Mouse (Mus musculus) small intestine, adult 2 months (tissue): ENCODE measurements at regions not wholly inside any gene's neighbourhood (a gene's known extent, or its start where the extent isn't known, plus 50 kb on each side); places are given as distances from the start of the nearest gene placed in this dataset.

Experiments
- H3K27ac ChIP-seq: fragments of 200-500 bp; 2 replicates; pipeline ENCODE4 v1.5.1; 2012; ENCODE audit warnings: low read depth, low read length, control low read depth, inconsistent platforms; ENCODE audit not compliant: insufficient read depth
- H3K27me3 ChIP-seq: fragments of 200-500 bp; 2 replicates; pipeline ENCODE4 v1.6.1; 2012; ENCODE audit warnings: mild to moderate bottlenecking, moderate library complexity, low read length, inconsistent platforms; ENCODE audit not compliant: control insufficient read depth, insufficient read depth
- H3K36me3 ChIP-seq: fragments of 200-500 bp; 2 replicates; pipeline ENCODE4 v1.6.1; 2012; ENCODE audit warnings: mild to moderate bottlenecking, low read length, control low read depth, inconsistent platforms; ENCODE audit not compliant: control insufficient read depth, insufficient read depth
- H3K4me1 ChIP-seq: fragments of 200-500 bp; 2 replicates; pipeline ENCODE4 v1.6.1; 2012; ENCODE audit warnings: low read length, inconsistent platforms, mixed read lengths; ENCODE audit not compliant: control insufficient read depth, insufficient read depth, insufficient read length
- H3K4me3 ChIP-seq: fragments of 200-500 bp; 2 replicates; pipeline ENCODE4 v1.5.1; 2012; ENCODE audit warnings: low read depth, mild to moderate bottlenecking, control low read depth, inconsistent platforms, low read length, moderate library complexity
- CTCF ChIP-seq: fragments of 200-500 bp; IDR thresholded peaks from 2 replicates; pipeline ENCODE4 v1.5.1; 2012; ENCODE audit warnings: low read depth, mild to moderate bottlenecking, control low read depth, inconsistent platforms, low read length, moderate library complexity, mixed read lengths; ENCODE audit not compliant: insufficient replicate concordance, insufficient read length; ENCODE audit errors: extremely low read depth
- POLR2A ChIP-seq: fragments of 200-500 bp; IDR thresholded peaks from 2 replicates; pipeline ENCODE4 v1.6.1; 2012; ENCODE audit warnings: low read depth, mild to moderate bottlenecking, control low read depth, inconsistent platforms, low read length, moderate library complexity
- WGBS: fragments of 180-500 bp; shearing (Covaris S2); methylation state at CpG from one replicate; pipeline ENCODE4 v1.1.7; 2018; 5-methylcytosine and 5-hydroxymethylcytosine counted together

DNA sequence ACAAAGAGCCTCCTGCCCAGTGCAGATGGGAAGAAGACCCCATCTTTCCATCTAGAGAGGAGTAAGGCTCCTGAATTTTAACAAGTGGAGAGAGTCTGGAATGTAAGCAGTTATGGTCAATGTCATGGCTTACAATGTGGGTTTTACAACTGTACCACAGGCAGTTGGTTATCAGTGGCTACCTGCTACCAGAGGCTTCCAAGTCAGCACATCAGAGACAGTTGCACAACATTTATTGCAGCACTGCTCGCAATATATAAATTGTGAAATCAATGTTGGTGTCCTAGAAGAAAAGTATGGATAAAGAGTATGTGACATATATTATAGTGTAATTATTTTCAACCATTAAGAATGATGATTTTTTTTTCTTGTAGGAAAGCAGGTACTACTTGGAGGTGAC lies 285.0 kb upstream of the Kif2a start:
- Histone ChIP-seq H3K27me3 (no peaks in the 10 kb centered on the region), H3K4me3 (no peak overlapping the region), H3K27ac (no peak overlapping the region), H3K4me1 (no peaks in the 10 kb centered on the region), H3K36me3 (no peaks in the 10 kb centered on the region)
- no peak for TF ChIP-seq POLR2A
- no peak for TF ChIP-seq CTCF
- WGBS: 26% methylated on average over 1 of the region's 1 CpGs

DNA sequence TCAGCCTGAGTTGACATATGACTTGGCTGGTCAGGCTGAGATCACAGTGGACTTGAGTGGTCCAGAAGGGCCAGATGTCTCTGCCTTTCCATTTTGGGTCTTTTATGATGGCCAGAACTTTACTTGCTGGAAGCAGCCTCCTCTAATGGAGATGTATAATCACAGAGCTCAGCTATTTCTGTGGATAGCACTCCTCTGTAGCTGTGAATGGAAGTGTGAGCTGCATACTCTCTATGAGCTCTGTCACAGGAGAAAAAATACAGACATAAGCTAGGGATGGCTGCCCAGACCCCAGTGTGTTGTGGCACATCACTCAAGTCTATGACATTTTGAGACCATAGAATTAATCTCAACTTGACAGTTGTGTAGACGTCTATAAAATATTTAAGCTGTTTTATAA lies 284.3 kb upstream of the Kif2a start:
- Histone ChIP-seq H3K27me3 (no peaks in the 10 kb centered on the region), H3K4me3 (no peak overlapping the region), H3K27ac (no peak overlapping the region), H3K4me1 (no peaks in the 10 kb centered on the region), H3K36me3 (no peaks in the 10 kb centered on the region)
- WGBS: 72% methylated on average over 1 of the region's 1 CpGs
- TF ChIP-seq CTCF (no peak), POLR2A (no peak)

DNA sequence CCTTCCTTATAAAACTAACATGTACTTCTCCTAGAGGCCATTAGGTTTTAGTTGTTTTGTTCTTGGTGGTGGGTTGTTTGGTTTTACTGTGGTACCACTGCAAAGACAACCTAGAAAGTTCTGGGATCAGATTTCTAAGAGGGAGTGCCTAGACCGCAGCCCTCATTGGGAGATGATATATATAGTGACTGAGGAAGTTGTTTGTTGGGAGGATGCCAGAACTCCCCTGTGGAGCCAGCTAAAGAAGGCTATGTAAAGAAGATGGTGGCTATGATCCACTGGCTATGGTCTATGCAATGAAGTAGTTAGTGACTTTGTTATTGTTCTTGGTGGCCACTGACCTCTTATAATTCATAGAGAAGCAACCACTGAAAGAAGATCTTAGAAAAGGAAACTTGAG lies 283.8 kb upstream of the Kif2a start:
- WGBS: 60% methylated on average over 1 of the region's 1 CpGs
- no peaks in the 10 kb centered on the region for H3K27me3 ChIP-seq
- H3K4me1 ChIP-seq: no peaks in the 10 kb centered on the region
- no peaks in the 10 kb centered on the region for H3K36me3 ChIP-seq
- no peak overlapping the region for H3K27ac ChIP-seq
- TF ChIP-seq CTCF: no peak
- no peak for TF ChIP-seq POLR2A
- no peak overlapping the region for H3K4me3 ChIP-seq

DNA sequence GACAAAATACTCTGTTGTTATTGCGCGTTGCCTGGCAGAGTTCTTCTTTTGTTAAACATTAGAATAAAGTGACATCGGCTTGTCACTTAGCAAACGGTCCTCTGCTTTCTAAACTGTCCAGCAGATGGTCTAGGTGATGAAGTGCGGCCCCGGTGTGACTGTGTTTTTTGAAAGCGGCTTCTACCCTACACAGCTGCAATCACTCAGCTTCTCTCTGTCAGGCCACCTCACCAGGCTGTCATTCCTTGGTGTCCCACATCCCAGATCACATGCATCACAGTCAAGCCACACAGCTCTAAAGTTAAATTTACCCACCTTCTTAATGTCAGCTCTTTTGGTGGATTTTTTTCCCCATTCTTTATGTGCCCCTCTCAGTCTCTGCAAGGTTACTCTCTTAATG lies 282.0 kb upstream of the Kif2a start:
- Histone ChIP-seq H3K27me3 (no peaks in the 10 kb centered on the region), H3K4me3 (no peak overlapping the region), H3K36me3 (no peaks in the 10 kb centered on the region), H3K4me1 (no peaks in the 10 kb centered on the region), H3K27ac (no peak overlapping the region)
- TF ChIP-seq POLR2A (no peak), CTCF (no peak)
- 79% methylated on average over 7 of the region's 7 CpGs for WGBS

DNA sequence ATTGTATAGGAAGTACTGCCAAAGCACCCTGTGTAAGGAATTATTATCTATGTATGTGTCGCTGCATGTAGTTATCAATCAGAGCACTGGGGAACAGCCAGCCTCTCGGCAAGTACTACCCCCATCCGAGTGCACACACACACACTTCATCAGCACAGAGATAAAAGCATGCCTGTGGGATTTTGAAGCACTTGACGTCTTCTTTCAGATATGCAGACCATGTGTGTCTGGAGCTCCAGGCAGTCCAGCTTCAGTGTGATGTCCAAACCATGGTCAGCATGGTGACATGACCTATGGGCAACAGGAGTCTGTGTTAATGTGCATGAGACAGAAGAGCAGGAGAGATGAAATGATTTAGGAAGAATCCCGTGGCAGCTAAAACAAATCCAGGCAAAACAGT lies 281.4 kb upstream of the Kif2a start:
- TF ChIP-seq CTCF: no peak
- TF ChIP-seq POLR2A: no peak
- H3K27me3 ChIP-seq: no peaks in the 10 kb centered on the region
- H3K4me3 ChIP-seq: no peak overlapping the region
- no peaks in the 10 kb centered on the region for H3K36me3 ChIP-seq
- WGBS: 56% methylated on average over 5 of the region's 5 CpGs
- no peak overlapping the region for H3K27ac ChIP-seq
- H3K4me1 ChIP-seq: no peaks in the 10 kb centered on the region

DNA sequence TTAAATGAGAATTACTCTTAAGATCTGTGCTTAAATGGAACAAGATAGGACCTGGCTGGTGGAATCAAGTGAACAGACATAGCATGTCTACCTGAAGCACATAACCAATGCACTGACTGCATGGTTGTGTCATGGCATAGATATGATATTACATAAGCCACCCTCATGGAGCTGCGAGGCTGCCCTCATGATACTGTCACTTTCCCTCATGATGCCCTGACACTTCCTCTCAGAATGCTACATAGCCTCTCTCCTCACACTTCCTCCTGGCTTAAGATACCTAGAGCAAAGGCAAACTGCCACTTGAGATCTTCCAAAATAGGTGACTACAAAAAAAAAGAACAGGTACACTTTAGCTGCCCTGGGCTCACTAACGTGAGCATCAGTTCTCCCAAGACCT lies 278.9 kb upstream of the Kif2a start:
- H3K4me3 ChIP-seq: no peak overlapping the region
- 75% methylated on average over 2 of the region's 2 CpGs for WGBS
- no peak for TF ChIP-seq POLR2A
- TF ChIP-seq CTCF: no peak
- no peak overlapping the region for H3K27ac ChIP-seq
- H3K4me1 ChIP-seq: no peaks in the 10 kb centered on the region
- H3K36me3 ChIP-seq: no peaks in the 10 kb centered on the region
- no peaks in the 10 kb centered on the region for H3K27me3 ChIP-seq

DNA sequence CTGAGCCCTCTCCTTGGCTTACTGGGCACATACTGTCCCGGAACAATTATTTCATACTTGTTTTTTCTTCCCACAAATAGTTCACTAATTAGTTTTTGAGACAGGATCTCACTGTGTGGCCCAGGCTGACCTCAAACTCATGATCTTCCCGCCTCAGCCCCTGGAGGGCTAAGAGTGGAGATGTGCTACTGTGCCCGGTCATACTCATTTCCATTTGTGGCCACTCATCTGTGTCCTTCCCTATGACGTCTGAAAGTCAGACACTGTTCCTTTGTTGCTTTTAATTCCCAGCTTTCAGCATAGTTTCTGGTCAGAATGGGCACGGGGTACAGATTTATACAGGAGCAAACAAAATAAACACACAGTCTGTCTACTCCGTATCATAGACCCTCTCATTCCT lies 242.7 kb upstream of the Kif2a start:
- Histone ChIP-seq H3K4me1 (no peaks in the 10 kb centered on the region), H3K27ac (no peak overlapping the region), H3K4me3 (no peak overlapping the region), H3K27me3 (no peaks in the 10 kb centered on the region), H3K36me3 (no peaks in the 10 kb centered on the region)
- 81% methylated on average over 6 of the region's 6 CpGs for WGBS
- TF ChIP-seq CTCF: no peak
- no peak for TF ChIP-seq POLR2A
